Mouse (Mus musculus) forebrain, embryonic 16.5 days (tissue): ENCODE measurements around the gene Ctps. TPM values are rescaled to one million over a fixed set of nuclear protein-coding genes. Genes with fewer than 3 reads are reported as not detected.

ENCODE experiments used
- ATAC-seq: fragments of 200-750 bp; cut with Nextera tagmentation; 2 replicates; pipeline ENCODE4 v1.8.0; 2017; ENCODE audit warnings: mild to moderate bottlenecking, moderate library complexity
- H3K27ac ChIP-seq: fragments of 300-500 bp; sonication (generic); 2 replicates; pipeline ENCODE4 v1.5.1; 2014; ENCODE audit warnings: low read length, control low read depth
- H3K27me3 ChIP-seq: fragments of 300-500 bp; sonication (generic); replicated peaks from 2 replicates; pipeline ENCODE4 v1.6.1; 2014; ENCODE audit warnings: low read length; ENCODE audit not compliant: control insufficient read depth, insufficient read depth
- H3K36me3 ChIP-seq: fragments of 300-500 bp; sonication (generic); 2 replicates; pipeline ENCODE4 v1.6.1; 2014; ENCODE audit not compliant: control insufficient read depth, insufficient read depth
- H3K4me1 ChIP-seq: fragments of 300-500 bp; sonication (generic); replicated peaks from 2 replicates; pipeline ENCODE4 v1.6.1; 2014; ENCODE audit warnings: low read length; ENCODE audit not compliant: control insufficient read depth, insufficient read depth
- H3K4me2 ChIP-seq: fragments of 300-500 bp; sonication (generic); 2 replicates; pipeline ENCODE4 v1.6.1; 2014; ENCODE audit warnings: mild to moderate bottlenecking, low read length, control low read depth
- H3K4me3 ChIP-seq: fragments of 300-500 bp; sonication (generic); replicated peaks from 2 replicates; pipeline ENCODE4 v1.5.1; 2014; ENCODE audit warnings: mild to moderate bottlenecking, low read length, control low read depth
- H3K9ac ChIP-seq: fragments of 300-500 bp; sonication (generic); replicated peaks from 2 replicates; pipeline ENCODE4 v1.6.1; 2014; ENCODE audit warnings: low read depth, low read length, control low read depth
- H3K9me3 ChIP-seq: fragments of 300-500 bp; sonication (generic); 2 replicates; pipeline ENCODE4 v1.6.1; 2016; ENCODE audit warnings: low read length; ENCODE audit not compliant: control insufficient read depth
- WGBS: fragments of 180-500 bp; shearing (Covaris S2); extraction: QIAGEN DNeasy Blood & Tissue Kit; methylation state at CpG from one replicate; pipeline ENCODE4 v1.1.7; 2014; 5-methylcytosine and 5-hydroxymethylcytosine counted together
- polyA plus RNA-seq: library from polyadenylated mRNA; unstranded; fragments of >200 nt; fragmentation: Nextera tagmentation; extraction: Ambion mirVana; gene quantifications from 2 replicates; pipeline ENCODE4 v1.2.1, GENCODE M21; 2015

The Ctps gene
- polyA plus RNA-seq, 1 experiment from 2014 or later = 102 TPM

DNA sequence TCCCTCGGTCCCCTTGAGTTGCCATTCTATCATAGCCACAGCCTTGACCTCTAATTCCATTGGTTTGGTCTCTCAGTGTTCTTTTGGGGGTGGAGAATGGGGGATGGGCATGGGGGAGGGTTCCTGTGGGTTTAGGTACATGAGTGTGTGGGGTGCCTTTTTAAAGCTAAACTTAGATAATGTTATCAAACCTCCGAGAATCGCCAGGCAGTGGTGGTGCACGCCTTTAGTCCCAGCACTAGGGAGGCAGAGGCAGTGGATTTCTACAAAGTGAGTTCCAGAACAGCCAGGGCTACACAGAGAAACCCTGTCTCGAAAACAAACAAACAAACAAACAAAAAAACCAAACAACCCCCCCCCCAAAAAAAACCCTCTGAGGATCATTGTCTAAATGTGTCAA lies 10.8 kb upstream of the Ctps start:
- no peak overlapping the region for H3K27ac ChIP-seq
- no peak overlapping the region for H3K9ac ChIP-seq
- no peaks in the 10 kb centered on the region for H3K9me3 ChIP-seq
- H3K4me2 ChIP-seq = no peak overlapping the region
- H3K36me3 ChIP-seq = no peaks in the 10 kb centered on the region
- WGBS = 89% methylated on average over 5 of the region's 5 CpGs
- no peaks in the 10 kb centered on the region for H3K27me3 ChIP-seq
- H3K4me3 ChIP-seq = no peak overlapping the region
- no peaks in the 10 kb centered on the region for H3K4me1 ChIP-seq
- no peak for ATAC-seq

DNA sequence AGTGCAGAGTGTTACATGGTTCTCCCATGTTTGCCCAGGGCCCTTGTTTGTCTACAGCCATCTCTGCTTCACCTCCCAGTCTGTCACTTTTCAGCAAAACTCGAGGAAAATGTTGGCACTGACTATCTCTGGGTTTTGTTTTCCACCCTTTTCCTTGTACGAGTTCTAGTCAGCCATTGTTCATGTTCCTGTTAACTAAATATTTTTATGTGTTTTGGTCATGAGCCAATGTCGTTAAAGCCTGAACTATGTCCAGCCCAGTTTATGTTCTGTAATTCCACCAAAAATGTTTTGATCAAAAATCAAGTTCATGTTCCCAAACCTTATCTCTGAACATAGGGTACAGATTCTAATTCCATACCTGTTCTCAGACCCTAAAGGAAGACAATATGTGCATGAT lies 1.6 kb upstream of the Ctps start:
- peaks cover 16% of the 10 kb centered on the region for H3K4me1 ChIP-seq
- no peaks in the 10 kb centered on the region for H3K9me3 ChIP-seq
- WGBS = 50% methylated on average over 3 of the region's 3 CpGs
- no peaks in the 10 kb centered on the region for H3K36me3 ChIP-seq
- H3K9ac ChIP-seq = no peak overlapping the region
- H3K27me3 ChIP-seq = no peaks in the 10 kb centered on the region
- H3K27ac ChIP-seq = no peak overlapping the region
- H3K4me3 ChIP-seq = no peak overlapping the region
- no peak overlapping the region for H3K4me2 ChIP-seq
- ATAC-seq = no peak

DNA sequence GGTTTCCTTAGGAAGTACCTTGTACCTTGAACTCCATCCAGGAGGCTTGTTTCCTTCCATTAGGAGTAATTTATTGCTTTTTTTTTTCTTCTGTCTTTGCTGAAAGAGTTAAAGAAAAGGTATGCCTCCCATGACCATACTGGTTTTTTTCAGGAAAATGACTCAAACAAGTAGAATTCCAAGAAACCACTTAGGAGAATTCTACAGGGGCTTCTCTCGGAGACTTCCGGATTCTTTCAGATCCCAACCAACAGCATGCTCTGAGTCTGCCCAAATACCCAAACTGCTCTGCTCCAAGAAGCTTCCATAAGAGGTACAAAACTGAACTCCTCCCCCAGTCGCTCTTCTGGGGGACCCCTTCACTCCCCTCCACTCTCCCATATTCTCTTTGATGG lies 991 bp upstream of the Ctps start:
- H3K27ac ChIP-seq = no peak overlapping the region

DNA sequence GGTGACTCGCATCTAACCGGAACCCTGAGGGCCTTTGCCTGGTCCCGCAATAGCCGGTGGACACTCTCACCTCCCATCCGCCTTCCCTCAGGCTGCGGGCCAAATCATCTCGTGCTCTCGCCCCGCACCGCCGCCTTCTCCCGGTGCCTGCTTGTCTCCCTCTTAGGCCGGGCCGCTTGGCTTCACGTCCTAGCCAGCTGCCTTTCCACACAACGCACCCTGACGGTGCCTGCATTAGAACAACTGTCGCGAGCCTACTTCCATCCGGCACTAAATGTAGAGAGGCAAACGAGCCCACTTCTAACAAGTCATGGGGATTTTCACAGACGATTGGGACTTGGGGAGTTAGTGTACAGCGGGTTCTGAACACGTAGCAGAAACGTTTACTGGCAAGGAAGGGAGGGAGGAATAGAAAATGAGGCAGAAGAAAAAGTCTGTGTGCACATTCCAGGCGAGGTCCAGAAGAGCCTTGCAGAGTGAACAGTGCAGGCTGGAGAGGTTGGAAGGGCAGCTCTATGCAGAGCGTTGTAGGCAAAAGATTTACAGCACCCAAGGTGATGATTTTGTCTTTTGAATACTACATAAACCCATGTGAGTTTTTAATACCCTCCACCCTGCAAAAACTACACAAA lies 478 bp upstream of the Ctps start:
- ATAC-seq = peak; percentile 57
- Histone ChIP-seq H3K4me1 (peaks cover 16% of the 10 kb centered on the region), H3K9me3 (no peaks in the 10 kb centered on the region), H3K36me3 (no peaks in the 10 kb centered on the region), H3K27ac (peak overlapping the region; percentile 90), H3K9ac (peak overlapping the region; percentile 90), H3K4me3 (peak overlapping the region; percentile 72), H3K27me3 (no peaks in the 10 kb centered on the region), H3K4me2 (peak overlapping the region; percentile 84)
- 2% methylated on average over 27 of the region's 27 CpGs for WGBS

More for the DNA sequence above, 991 bp upstream of the Ctps start:
- peaks cover 16% of the 10 kb centered on the region for H3K4me1 ChIP-seq
- H3K9ac ChIP-seq = peak overlapping the region; percentile 90
- 83% methylated on average over 3 of the region's 3 CpGs for WGBS
- no peak overlapping the region for H3K4me3 ChIP-seq
- H3K27me3 ChIP-seq = no peaks in the 10 kb centered on the region
- no peak for ATAC-seq
- peak overlapping the region; percentile 84 for H3K4me2 ChIP-seq
- no peaks in the 10 kb centered on the region for H3K9me3 ChIP-seq
- no peaks in the 10 kb centered on the region for H3K36me3 ChIP-seq

DNA sequence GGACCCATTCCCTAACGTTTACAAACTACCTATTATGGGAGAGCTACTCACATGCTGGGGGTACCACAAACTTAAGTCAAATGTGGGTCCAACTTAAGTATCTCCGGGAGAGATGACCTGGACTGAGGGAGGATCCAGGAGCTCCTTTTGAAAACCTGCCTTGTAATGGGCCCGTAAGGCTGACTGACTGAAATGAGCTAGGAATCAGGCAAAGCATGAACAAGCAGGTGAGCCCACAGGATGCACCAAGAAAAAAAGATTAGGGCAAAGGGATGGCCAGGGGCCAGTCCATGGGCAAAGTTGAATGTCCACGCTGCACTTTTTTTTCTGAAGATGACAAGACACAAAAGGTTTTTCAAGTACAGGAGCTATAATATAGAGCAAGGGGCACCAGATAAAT lies 1.1 kb downstream of the Ctps start:
- peak overlapping the region; percentile 73 for H3K4me2 ChIP-seq
- peaks cover 9% of the 10 kb centered on the region; the same call in 1 of the 2 replicates for H3K36me3 ChIP-seq
- no peak overlapping the region; the same call in none of the 2 replicates for H3K27ac ChIP-seq
- no peaks in the 10 kb centered on the region for H3K27me3 ChIP-seq
- peak overlapping the region; percentile 90 for H3K9ac ChIP-seq
- ATAC-seq = no peak
- WGBS = 5% methylated on average over 4 of the region's 4 CpGs
- H3K9me3 ChIP-seq = no peaks in the 10 kb centered on the region
- H3K4me3 ChIP-seq = peak overlapping the region; percentile 72
- peaks cover 16% of the 10 kb centered on the region for H3K4me1 ChIP-seq

DNA sequence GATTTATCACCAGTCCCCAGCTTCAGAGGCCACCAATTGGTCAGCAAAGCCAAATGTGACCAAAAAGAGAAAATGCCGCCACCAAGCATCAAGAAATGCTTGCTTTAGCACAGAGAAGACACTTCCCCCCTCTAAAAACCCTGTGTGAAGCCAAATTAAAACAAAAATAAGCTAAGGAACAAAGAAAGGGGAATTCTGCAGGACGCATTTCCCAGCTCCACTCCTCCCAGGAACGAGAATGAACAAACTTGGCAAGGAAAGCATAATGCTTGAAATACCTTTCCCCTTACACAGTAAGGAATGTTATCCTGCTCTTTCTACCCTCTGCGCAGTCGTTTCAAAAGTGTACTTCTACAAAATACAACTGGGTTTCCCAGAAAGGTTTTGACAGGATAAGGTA lies 2.1 kb downstream of the Ctps start:
- peak overlapping the region; percentile 2; the same call in 1 of the 2 replicates for H3K4me3 ChIP-seq
- WGBS = 22% methylated on average over 5 of the region's 5 CpGs
- no peak for ATAC-seq
- H3K36me3 ChIP-seq = peaks cover 13% of the 10 kb centered on the region; the same call in 1 of the 2 replicates
- H3K4me1 ChIP-seq = peaks cover 16% of the 10 kb centered on the region
- no peaks in the 10 kb centered on the region for H3K27me3 ChIP-seq
- no peaks in the 10 kb centered on the region for H3K9me3 ChIP-seq
- H3K9ac ChIP-seq = no peak overlapping the region
- no peak overlapping the region for H3K27ac ChIP-seq
- peak overlapping the region; percentile 73 for H3K4me2 ChIP-seq

DNA sequence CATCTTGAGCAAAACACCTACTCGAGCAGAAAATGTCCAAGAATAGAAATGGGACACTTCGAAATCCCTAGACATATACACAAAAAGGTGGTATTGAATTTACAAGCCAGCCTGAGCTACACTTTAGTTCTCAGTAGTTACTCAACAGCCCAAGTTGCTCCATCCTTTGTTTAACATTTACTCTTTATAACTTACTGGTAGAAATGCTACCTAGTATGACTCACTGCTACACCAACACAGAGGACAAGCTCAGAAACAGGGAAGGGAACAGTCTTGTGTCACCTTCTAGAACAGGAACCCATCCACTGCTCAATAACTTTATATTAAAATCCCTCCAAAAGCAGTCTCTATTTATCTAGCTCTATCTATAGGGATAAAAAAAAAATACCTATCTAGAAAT lies 4.3 kb downstream of the Ctps start:
- H3K9me3 ChIP-seq = no peaks in the 10 kb centered on the region
- no peak overlapping the region for H3K9ac ChIP-seq
- peaks cover 16% of the 10 kb centered on the region for H3K4me1 ChIP-seq
- no peak overlapping the region for H3K27ac ChIP-seq
- no peak overlapping the region for H3K4me2 ChIP-seq
- 95% methylated on average over 2 of the region's 2 CpGs for WGBS
- H3K27me3 ChIP-seq = no peaks in the 10 kb centered on the region
- ATAC-seq = no peak
- H3K36me3 ChIP-seq = peaks cover 20% of the 10 kb centered on the region
- no peak overlapping the region for H3K4me3 ChIP-seq

DNA sequence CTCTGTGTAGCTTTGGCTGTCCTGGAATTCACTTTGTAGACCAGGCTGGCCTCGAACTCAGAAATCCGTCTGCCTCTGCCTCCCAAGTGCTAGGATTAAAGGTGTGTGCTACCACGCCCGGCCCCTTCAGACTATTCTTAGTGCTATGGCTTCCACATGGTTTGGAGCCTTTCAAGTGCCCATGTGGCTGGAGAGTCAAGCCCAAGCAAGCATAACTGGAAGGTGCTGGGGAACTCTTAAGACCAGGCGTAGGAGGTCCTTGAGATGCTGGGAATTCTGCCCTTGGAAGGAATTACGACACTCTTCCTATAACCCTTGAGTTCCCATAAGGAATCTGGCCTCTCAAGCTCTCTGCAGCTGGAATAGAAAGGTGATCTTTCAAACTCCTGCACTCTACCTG lies 13.5 kb downstream of the Ctps start:
- Histone ChIP-seq H3K9ac (no peak overlapping the region), H3K4me1 (no peaks in the 10 kb centered on the region), H3K4me3 (no peak overlapping the region), H3K27me3 (no peaks in the 10 kb centered on the region), H3K4me2 (no peak overlapping the region), H3K36me3 (peaks cover 40% of the 10 kb centered on the region), H3K27ac (no peak overlapping the region), H3K9me3 (no peaks in the 10 kb centered on the region)
- 95% methylated on average over 6 of the region's 6 CpGs for WGBS
- no peak for ATAC-seq

DNA sequence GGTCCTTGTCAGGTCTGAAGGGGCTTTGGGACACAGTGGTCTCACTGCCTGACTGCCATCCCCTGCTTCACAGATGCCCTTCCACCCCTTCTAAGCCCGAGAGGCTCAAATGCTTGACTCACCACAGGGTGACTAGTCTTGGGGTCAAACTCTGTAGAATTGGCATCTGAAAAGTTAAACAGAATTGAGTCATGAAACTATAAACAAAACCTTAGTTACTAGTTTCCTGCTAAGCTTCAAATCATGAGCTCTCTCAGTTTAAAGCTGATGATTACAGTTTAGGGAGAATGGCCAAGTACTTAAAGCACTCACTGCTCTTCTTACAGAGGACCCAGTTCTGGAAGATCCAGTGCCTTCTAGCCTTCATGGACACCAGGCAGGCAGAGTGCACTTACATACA lies 25.2 kb downstream of the Ctps start:
- no peak overlapping the region for H3K4me2 ChIP-seq
- H3K9ac ChIP-seq = no peak overlapping the region
- H3K27me3 ChIP-seq = no peaks in the 10 kb centered on the region
- 63% methylated on average over 1 of the region's 1 CpGs for WGBS
- no peak overlapping the region for H3K4me3 ChIP-seq
- ATAC-seq = no peak
- no peaks in the 10 kb centered on the region for H3K4me1 ChIP-seq
- H3K27ac ChIP-seq = no peak overlapping the region
- no peaks in the 10 kb centered on the region for H3K9me3 ChIP-seq
- peaks cover 31% of the 10 kb centered on the region for H3K36me3 ChIP-seq

DNA sequence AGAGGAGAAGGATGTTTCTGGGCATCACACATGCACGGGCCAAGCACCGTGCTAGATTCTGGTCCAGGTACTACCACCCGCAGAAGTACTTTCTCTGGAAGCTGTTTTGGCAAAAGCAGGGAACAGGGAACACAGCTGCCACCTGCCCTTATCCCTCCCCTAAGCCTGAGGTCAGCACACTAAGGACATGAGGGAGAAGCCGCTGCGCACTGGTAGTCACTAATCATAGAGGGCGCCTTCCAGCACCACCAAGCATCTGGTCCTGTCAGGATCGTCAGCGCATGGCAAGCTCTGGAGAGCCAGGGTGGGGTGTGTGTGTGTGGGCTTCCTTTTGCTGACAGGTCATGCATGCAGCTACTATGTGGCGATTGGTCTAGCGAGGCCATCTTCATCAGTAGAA lies 31.4 kb downstream of the Ctps start:
- no peak for ATAC-seq
- H3K36me3 ChIP-seq = peaks cover 30% of the 10 kb centered on the region
- no peaks in the 10 kb centered on the region for H3K4me1 ChIP-seq
- H3K9ac ChIP-seq = no peak overlapping the region
- no peak overlapping the region for H3K4me3 ChIP-seq
- no peak overlapping the region for H3K27ac ChIP-seq
- WGBS = 95% methylated on average over 10 of the region's 10 CpGs
- H3K27me3 ChIP-seq = no peaks in the 10 kb centered on the region
- no peaks in the 10 kb centered on the region for H3K9me3 ChIP-seq
- no peak overlapping the region for H3K4me2 ChIP-seq
